Mouse (Mus musculus) kidney, embryonic 15.5 days (tissue): ENCODE data around the gene Tmed9. TPM values are rescaled to one million over a fixed set of nuclear protein-coding genes. Genes with fewer than 3 reads are reported as not detected.
"Not testable (repeated sequence)": the region's sequence is repeated elsewhere in the genome, so short reads cannot be mapped to it uniquely, and the experiment has no call there.

Source experiments
- ATAC-seq: fragments of 200-750 bp; cut with Nextera tagmentation; replicated peaks from 2 replicates; pipeline ENCODE4 v1.8.0; 2017; ENCODE audit warnings: moderate TSS enrichment; ENCODE audit not compliant: low FRiP score
- H3K27ac ChIP-seq: fragments of 300-500 bp; sonication (generic); 2 replicates; pipeline ENCODE4 v1.5.1; 2015; ENCODE audit warnings: mild to moderate bottlenecking, inconsistent platforms
- H3K27me3 ChIP-seq: fragments of 300-500 bp; sonication (generic); 2 replicates; pipeline ENCODE4 v1.6.1; 2015; ENCODE audit warnings: inconsistent platforms
- H3K36me3 ChIP-seq: fragments of 300-500 bp; sonication (generic); 2 replicates; pipeline ENCODE4 v1.6.1; 2015; ENCODE audit warnings: inconsistent platforms
- H3K4me1 ChIP-seq: fragments of 300-500 bp; sonication (generic); 2 replicates; pipeline ENCODE4 v1.6.1; 2015; ENCODE audit warnings: inconsistent platforms
- H3K4me2 ChIP-seq: fragments of 300-500 bp; sonication (generic); 2 replicates; pipeline ENCODE4 v1.6.1; 2015; ENCODE audit warnings: moderate library complexity, mild to moderate bottlenecking, inconsistent platforms
- H3K4me3 ChIP-seq: fragments of 300-500 bp; sonication (generic); replicated peaks from 2 replicates; pipeline ENCODE4 v1.5.1; 2015; ENCODE audit warnings: mild to moderate bottlenecking, inconsistent platforms
- H3K9ac ChIP-seq: fragments of 300-500 bp; sonication (generic); 2 replicates; pipeline ENCODE4 v1.6.1; 2015; ENCODE audit warnings: mild to moderate bottlenecking, inconsistent platforms
- H3K9me3 ChIP-seq: fragments of 300-500 bp; sonication (generic); replicated peaks from 2 replicates; pipeline ENCODE4 v1.6.1; 2016; ENCODE audit warnings: inconsistent platforms
- WGBS: fragments of 180-500 bp; shearing (Covaris S2); methylation state at CpG from one replicate; pipeline ENCODE4 v1.1.7; 2015; ENCODE audit warnings: mixed read lengths; 5-methylcytosine and 5-hydroxymethylcytosine counted together
- polyA plus RNA-seq: library from polyadenylated mRNA; unstranded; fragments of >200 nt; fragmentation: Nextera tagmentation; extraction: Ambion mirVana; gene quantifications from 2 replicates; pipeline ENCODE4 v1.2.1, GENCODE M21; 2015

Gene Tmed9
- polyA plus RNA-seq, 1 experiment from 2014 or later: 160 TPM

DNA sequence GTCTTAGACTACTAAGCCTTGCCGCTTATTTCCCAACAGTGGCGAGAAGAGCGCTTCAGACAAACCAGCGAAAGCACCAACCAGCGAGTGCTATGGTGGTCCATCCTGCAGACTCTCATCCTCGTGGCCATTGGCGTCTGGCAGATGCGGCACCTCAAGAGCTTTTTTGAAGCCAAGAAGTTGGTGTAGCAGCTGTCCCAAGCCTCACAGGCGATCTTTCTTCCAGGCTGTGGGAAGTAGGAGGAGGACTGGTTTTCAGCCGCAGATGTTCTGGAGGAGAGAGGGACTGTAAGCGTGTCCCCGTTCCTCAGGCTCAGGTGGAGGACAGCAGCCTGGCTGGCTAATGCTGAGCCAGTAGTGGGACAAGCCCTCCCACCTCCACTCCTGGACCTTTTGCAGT, 23.3 kb downstream of the Tmed9 start:
- Histone ChIP-seq H3K4me2 (no peak overlapping the region), H3K36me3 (peaks cover 45% of the 10 kb centered on the region), H3K27ac (no peak overlapping the region), H3K27me3 (peaks cover under 1% of the 10 kb centered on the region; the same call in 1 of the 2 replicates), H3K9ac (no peak overlapping the region), H3K9me3 (no peaks in the 10 kb centered on the region), H3K4me1 (peaks cover 28% of the 10 kb centered on the region), H3K4me3 (no peak overlapping the region)
- WGBS: 95% methylated on average over 12 of the region's 12 CpGs
- no peak for ATAC-seq

DNA sequence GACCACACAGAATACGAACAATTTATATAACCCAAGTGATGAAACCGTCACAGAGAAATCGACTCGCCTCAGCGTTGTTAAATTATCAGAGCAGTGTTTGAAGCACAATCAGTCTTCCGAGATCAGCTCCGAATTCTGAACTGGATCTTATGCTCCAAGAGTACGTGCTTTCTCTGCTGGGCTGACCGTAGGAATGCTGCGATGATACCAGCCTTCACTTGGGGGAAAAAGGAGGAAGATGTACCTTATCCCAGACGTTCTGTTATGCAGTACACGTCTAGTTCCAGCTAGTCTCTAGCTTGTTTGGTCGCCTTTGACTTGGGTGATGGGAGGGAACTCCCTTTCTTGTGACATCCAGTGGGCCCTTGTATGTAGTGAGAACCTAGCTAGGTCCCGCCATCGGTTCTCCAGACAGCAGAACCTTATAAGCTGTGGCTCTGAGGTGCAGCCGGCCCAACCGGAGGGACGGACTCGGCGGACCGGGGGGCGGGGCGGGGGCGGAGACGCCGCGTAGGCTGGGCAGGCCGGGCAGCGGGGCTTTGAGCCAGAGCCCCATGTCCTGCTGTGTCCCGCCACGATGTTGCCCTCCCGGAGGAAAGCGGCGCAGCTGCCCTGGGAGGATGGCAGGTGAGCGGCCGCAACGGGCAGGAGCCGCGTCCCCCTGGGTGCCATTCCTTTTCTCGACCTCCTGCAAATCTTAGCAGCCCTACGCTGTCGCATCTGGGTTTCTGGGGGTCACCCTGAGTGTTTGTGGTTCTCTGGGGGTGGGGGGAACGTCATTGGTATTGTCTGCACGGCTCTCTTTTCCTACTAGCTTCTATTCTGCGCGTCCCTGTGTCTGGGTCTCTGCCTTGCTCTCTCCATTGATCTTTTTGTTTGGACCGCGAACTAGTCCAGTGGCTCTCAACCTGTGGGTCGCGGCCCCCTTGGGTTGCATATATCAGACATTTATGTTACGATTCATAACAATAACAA, 26.3 kb downstream of the Tmed9 start, which contains the start of gene B4galt7:
B4galt7 (plus strand) TSS at position 331 of the 975 bp plus-strand sequence.
- Histone ChIP-seq H3K4me2 (peak within 1 kb of the TSS; percentile 70), H3K27ac (peak within 1 kb of the TSS; percentile 49; the same call in 1 of the 2 replicates), H3K36me3 (peaks cover 50% of the 10 kb centered on the region), H3K27me3 (no peaks in the 10 kb centered on the region), H3K4me1 (peaks cover 18% of the 10 kb centered on the region), H3K9me3 (no peaks in the 10 kb centered on the region), H3K9ac (peak within 1 kb of the TSS; percentile 88), H3K4me3 (peak within 1 kb of the TSS; percentile 83)
- ATAC-seq: peak; percentile 93
- WGBS: 11% methylated on average over 47 of the region's 51 CpGs

DNA sequence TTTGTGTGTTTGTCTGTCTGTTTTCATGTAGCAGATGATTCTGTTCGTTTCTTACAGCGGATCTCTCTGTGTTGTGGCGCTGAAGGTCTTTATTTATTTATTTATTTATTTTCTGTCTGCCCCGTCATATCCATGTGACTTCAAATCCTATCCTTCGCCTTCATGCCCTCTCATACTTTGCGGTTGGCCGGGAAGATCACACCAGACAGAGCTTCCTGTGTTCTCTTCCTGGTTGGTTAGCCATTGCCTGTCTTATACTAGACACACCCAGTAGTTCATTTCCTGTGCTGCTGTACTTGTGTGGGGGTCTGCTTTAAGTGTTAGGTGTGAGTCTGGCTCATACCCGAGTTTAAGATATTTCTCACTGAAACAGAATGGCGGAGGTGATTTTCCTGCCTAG, 27.1 kb downstream of the Tmed9 start:
- Histone ChIP-seq H3K9ac (peak overlapping the region; percentile 88), H3K4me1 (peaks cover 18% of the 10 kb centered on the region), H3K4me2 (peak overlapping the region; percentile 70), H3K27ac (no peak overlapping the region), H3K27me3 (no peaks in the 10 kb centered on the region), H3K36me3 (peaks cover 46% of the 10 kb centered on the region), H3K4me3 (peak overlapping the region; percentile 83), H3K9me3 (no peaks in the 10 kb centered on the region)
- ATAC-seq: no peak
- 15% methylated on average over 9 of the region's 9 CpGs for WGBS

DNA sequence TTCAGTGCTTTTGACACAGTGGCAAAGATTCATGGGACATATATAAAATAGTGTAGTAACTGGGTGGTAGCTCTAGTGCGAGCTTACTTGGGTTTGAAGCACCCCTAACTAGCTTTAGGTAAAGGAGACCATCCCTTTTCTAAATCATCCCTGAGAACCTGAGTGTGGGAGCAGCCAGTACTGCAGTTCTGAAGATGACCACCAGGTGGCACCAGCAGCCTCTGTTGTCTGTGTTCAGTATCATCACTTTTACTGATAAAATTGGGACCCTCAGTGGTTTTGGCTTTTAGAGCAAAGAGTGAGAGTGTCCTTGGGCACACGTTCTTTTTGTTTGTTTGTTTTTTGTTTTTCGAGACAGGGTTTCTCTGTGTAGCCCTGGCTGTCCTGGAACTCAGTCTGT, 28.1 kb downstream of the Tmed9 start:
- Histone ChIP-seq H3K4me3 (no peak overlapping the region), H3K27me3 (no peaks in the 10 kb centered on the region), H3K9me3 (no peaks in the 10 kb centered on the region), H3K4me2 (no peak overlapping the region), H3K9ac (no peak overlapping the region), H3K36me3 (peaks cover 45% of the 10 kb centered on the region), H3K27ac (no peak overlapping the region), H3K4me1 (peaks cover 18% of the 10 kb centered on the region)
- ATAC-seq: no peak
- 2% methylated on average over 3 of the region's 3 CpGs for WGBS

DNA sequence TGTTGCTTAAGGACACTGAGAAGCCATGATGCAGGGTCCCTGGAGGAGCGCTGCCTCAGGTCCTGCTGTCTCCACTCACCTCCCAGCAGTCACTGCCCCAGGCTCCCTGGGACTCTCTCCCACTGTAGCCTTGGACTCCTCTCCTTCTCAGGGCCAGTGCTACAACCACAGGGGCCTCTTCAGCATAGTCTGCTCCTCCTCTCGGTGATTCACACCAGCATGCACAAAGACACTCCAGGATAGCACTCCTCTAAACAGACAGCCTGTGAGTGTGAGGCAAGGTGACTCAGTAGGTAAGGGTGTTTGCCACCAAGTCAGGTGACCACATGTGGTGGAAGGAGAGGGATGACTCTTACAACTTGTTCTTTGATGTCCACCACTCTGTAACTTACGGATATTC, 31.1 kb downstream of the Tmed9 start:
- Histone ChIP-seq H3K4me2 (no peak overlapping the region), H3K4me1 (peaks cover 12% of the 10 kb centered on the region), H3K9ac (no peak overlapping the region), H3K27ac (no peak overlapping the region), H3K36me3 (peaks cover 55% of the 10 kb centered on the region), H3K9me3 (no peaks in the 10 kb centered on the region), H3K4me3 (no peak overlapping the region), H3K27me3 (no peaks in the 10 kb centered on the region)
- 92% methylated on average over 3 of the region's 3 CpGs for WGBS
- no peak for ATAC-seq

DNA sequence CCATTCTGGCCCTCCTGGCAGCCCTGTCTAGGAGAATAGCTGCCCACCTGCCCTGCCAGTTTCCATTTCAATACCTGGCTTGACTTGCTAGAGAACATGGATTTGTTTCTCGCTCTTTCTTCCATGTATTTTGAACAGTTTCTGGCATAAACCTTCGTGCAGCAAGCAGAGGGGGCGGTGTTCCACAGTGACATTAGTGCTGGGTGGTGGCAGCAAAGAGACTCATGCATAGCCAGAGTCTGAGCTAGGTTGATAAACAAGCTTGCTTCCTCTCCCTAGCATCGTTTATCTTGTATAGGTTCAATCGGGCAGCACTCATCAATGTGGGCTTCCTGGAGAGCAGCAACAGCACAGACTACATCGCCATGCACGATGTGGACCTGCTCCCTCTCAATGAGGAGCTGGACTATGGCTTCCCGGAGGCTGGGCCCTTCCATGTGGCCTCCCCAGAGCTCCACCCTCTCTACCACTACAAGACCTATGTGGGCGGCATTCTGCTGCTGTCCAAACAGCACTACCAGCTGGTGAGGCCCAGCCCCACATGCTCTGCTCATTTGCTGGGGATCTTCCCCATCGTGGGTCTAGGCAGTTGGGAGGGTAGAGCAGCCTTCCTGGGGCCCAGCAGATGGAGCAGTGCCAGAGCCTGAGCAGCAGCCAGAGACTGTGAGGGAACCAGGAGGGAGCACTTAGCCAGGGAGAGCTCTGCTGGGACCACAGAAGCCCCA, 33.5 kb downstream of the Tmed9 start:
- Histone ChIP-seq H3K9me3 (no peaks in the 10 kb centered on the region), H3K4me1 (no peaks in the 10 kb centered on the region), H3K27ac (no peak overlapping the region), H3K4me3 (no peak overlapping the region), H3K27me3 (no peaks in the 10 kb centered on the region), H3K4me2 (no peak overlapping the region), H3K36me3 (peaks cover 68% of the 10 kb centered on the region), H3K9ac (no peak overlapping the region)
- no peak for ATAC-seq
- WGBS: 83% methylated on average over 10 of the region's 10 CpGs

DNA sequence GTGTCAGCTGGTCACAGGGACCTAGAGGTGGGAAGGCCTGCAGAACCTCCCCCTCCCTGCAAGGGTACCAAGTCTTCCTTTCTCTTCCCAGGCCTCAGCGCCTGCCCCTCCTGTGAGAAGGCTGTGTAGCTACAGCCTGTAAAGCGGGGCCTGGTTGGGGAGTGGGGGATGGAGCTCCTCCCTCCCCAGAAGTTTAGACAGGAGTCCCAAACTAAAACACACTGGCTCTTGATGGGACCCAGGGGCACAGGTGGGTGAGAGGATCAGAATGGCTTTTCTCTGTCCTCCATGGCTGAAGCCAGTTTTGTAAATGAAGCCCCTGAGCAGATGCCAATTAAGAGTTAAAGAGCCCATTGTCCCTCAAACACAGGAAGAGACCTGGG, 34.1 kb downstream of the Tmed9 start:
- no peak overlapping the region for H3K27ac ChIP-seq
- 100% methylated on average over 2 of the region's 2 CpGs for WGBS
- H3K27me3 ChIP-seq: no peaks in the 10 kb centered on the region
- no peak overlapping the region for H3K9ac ChIP-seq
- H3K4me1 ChIP-seq: no peaks in the 10 kb centered on the region
- peaks cover 68% of the 10 kb centered on the region for H3K36me3 ChIP-seq
- no peaks in the 10 kb centered on the region for H3K9me3 ChIP-seq
- no peak for ATAC-seq
- H3K4me2 ChIP-seq: no peak overlapping the region
- H3K4me3 ChIP-seq: no peak overlapping the region

DNA sequence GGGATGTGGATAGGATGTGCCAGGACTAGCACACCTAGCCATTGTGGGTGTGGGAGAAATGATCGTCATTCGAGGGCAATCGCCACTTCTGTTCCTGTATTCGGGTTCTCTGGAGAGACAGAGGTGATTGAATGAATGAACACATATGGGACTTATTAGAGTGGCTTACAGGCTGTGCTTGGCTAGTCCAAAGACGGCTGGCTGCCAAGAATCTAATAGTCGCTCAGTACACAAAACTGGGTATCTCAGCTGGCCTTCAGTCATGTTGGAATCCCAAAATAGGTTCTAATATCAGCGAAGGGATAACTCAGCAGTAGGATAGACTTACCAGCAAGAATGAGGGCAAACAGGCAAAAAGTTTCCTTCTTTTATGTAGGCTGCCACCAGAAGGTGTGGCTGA, 38.5 kb downstream of the Tmed9 start:
- H3K4me3 ChIP-seq: no peak overlapping the region
- peaks cover 38% of the 10 kb centered on the region for H3K36me3 ChIP-seq
- no peaks in the 10 kb centered on the region for H3K27me3 ChIP-seq
- WGBS: 87% methylated on average over 7 of the region's 7 CpGs
- no peak for ATAC-seq
- H3K9ac ChIP-seq: no peak overlapping the region
- no peak overlapping the region for H3K4me2 ChIP-seq
- no peaks in the 10 kb centered on the region for H3K9me3 ChIP-seq
- H3K27ac ChIP-seq: no peak overlapping the region
- 0 out of 2 replicates have a peak, but pooled peaks cover 5% of the 10 kb centered on the region for H3K4me1 ChIP-seq

DNA sequence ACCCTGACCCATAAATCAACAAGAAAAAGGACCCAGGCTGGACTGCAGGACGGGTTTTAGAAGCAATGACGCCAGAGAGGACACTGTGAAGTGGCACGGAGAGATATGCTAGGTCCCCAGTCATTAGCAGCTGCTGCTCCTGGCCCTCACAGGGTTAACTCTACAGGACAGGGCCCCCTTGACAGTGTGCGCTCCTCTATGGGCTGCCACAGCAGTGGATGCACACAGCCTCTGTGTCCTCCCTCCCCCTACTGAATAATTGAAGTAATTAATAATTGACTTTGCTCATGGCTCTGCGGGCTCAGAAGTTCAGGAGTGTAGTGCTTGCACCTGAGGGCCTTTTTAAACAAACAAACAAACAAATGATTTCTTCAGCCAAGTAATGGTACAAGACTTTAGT, 39.9 kb downstream of the Tmed9 start:
- Histone ChIP-seq H3K27ac (no peak overlapping the region), H3K36me3 (peaks cover 24% of the 10 kb centered on the region), H3K4me2 (no peak overlapping the region), H3K9ac (no peak overlapping the region), H3K27me3 (no peaks in the 10 kb centered on the region), H3K4me1 (0 out of 2 replicates have a peak, but pooled peaks cover 5% of the 10 kb centered on the region), H3K9me3 (0 out of 2 replicates have a peak, but pooled peaks cover 3% of the 10 kb centered on the region), H3K4me3 (no peak overlapping the region)
- ATAC-seq: 0 out of 2 replicates have a peak, but pooled peaks have one; percentile 29
- 36% methylated on average over 5 of the region's 5 CpGs for WGBS

DNA sequence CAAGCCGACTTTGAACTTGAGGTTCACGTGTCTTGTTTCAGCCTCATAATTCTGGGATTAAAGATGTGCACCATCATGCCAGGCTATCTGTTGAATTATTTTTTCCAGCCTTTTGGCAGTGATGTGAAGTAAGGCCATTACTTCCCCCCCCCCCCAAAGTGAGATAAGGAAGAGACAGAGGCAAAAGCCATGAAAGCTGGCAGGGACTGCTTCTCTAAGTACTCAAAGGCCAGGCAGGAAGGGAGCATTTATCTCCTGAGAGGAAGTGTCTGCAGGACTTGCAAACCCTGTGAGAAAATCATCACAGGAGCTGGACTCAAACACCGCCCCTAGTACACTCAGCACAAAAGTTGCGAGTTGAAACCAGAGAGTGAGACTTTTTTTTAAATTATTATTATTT, 45.8 kb downstream of the Tmed9 start:
- no peaks in the 10 kb centered on the region for H3K36me3 ChIP-seq
- no peak overlapping the region for H3K27ac ChIP-seq
- WGBS: 92% methylated on average over 4 of the region's 4 CpGs
- H3K4me2 ChIP-seq: no peak overlapping the region
- no peaks in the 10 kb centered on the region for H3K27me3 ChIP-seq
- no peak overlapping the region for H3K4me3 ChIP-seq
- no peak for ATAC-seq
- H3K9me3 ChIP-seq: 0 out of 2 replicates have a peak, but pooled peaks cover 3% of the 10 kb centered on the region
- H3K4me1 ChIP-seq: peaks cover 15% of the 10 kb centered on the region
- no peak overlapping the region for H3K9ac ChIP-seq

DNA sequence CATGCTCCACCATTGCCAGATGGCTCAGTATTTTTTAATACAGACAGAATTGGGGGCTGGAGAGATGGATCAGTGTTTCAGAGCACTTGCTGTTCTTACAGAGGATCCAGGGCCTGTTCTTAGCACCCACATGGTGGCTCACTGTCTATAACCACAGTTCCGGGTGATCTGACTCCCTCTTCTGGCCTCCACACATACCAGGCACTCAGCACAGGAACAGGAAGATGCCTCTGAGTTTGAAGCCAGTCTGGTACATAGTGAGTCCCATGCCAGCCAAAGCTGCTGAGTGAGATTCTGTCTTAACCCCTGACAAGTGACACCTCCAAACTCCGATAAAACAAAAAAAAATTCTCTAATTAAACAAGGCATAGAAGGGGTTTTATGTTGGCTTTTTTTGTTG, 46.7 kb downstream of the Tmed9 start:
- Histone ChIP-seq H3K9me3 (0 out of 2 replicates have a peak, but pooled peaks cover 3% of the 10 kb centered on the region), H3K27ac (no peak overlapping the region), H3K4me2 (no peak overlapping the region), H3K4me3 (no peak overlapping the region), H3K27me3 (no peaks in the 10 kb centered on the region), H3K4me1 (peaks cover 21% of the 10 kb centered on the region), H3K36me3 (peaks cover 7% of the 10 kb centered on the region), H3K9ac (no peak overlapping the region)
- 73% methylated on average over 2 of the region's 2 CpGs for WGBS
- ATAC-seq: no peak

DNA sequence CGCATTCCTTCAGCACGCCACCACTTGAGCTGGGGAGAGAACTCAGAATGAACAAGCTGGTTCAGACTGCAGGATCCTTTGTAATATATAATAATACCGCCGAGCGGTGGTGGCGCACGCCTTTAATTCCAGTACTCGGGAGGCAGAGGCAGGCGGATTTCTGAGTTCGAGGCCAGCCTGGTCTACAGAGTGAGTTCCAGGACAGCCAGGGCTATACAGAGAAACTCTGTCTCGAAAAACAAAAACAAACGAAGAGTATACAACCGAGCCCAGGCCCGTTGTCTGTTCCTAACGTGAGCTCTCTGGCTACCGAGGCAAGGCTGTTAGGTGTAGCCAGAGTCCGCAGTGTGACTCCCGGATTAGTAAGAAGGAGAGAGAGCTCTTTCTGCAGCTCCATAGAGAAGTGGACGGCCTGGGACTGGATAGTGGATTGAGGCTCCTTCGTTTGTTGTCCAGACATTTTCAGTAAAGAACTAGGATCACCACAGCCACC, 48.7 kb downstream of the Tmed9 start:
- ATAC-seq, H3K27me3 ChIP-seq, H3K9me3 ChIP-seq: not testable (repeated sequence)
- H3K27ac ChIP-seq: peak overlapping the region; percentile 94
- 23% methylated on average over 20 of the region's 20 CpGs for WGBS
- H3K36me3 ChIP-seq: peaks cover 26% of the 10 kb centered on the region
- peaks cover 21% of the 10 kb centered on the region for H3K4me1 ChIP-seq
- H3K4me2 ChIP-seq: peak overlapping the region; percentile 76
- peak overlapping the region; percentile 84 for H3K4me3 ChIP-seq
- H3K9ac ChIP-seq: peak overlapping the region; percentile 86
